Mouse (Mus musculus): Measurements from ENCODE around the gene Prkag2.

- TF ChIP-seq POLR2A (IDR thresholded peaks at IDR 0.05; ENCODE audit: borderline replicate concordance, extremely low read depth, low read depth, low read length): no peak
- no peak for TF ChIP-seq CTCF (IDR thresholded peaks at IDR 0.05; ENCODE audit: insufficient read depth, low read length)
Measured at GRCm38 (mm10) chr5:25053971-25054658, 46.3 kb downstream of the Prkag2 start.
